Mouse (Mus musculus): ENCODE data around the gene Rock2. TPM values are rescaled to one million over a fixed set of nuclear protein-coding genes. Genes with fewer than 3 reads are reported as not detected.
A peak's percentile ranks its signal among the peaks of the same experiment; 100 is the strongest.

Rock2 gene
- 17.2 and 17.8 TPM in 2 replicates for polyA plus RNA-seq (2014; fragmentation: Nextera tagmentation; extraction: Ambion mirVana)

GRCm38 (mm10) chr12:16894396-16895220, at the start of gene Rock2:
TSS of gene Rock2 (plus strand) at chr12:16894895.
- ATAC-seq (ENCODE audit: low FRiP score, low TSS enrichment) (peak; percentile 94), DNase-seq (peak; percentile 94)
- Histone ChIP-seq H3K27ac (replicated peaks; ENCODE audit: low read depth, low read length) (peak within 1 kb of the TSS; percentile 92), H3K9ac (replicated peaks; ENCODE audit: low read length) (peak within 1 kb of the TSS; percentile 88), H3K4me1 (ENCODE audit: control insufficient read depth, insufficient read depth, low read length) (peaks cover 21% of the 10 kb centered on the region), H3K4me3 (replicated peaks; ENCODE audit: low read depth, low read length) (peak within 1 kb of the TSS; percentile 89), H3K36me3 (ENCODE audit: control insufficient read depth, insufficient read depth, low read length) (no peaks in the 10 kb centered on the region), H3K27me3 (ENCODE audit: control insufficient read depth, insufficient read depth, low read length) (no peaks in the 10 kb centered on the region), H3K9me3 (ENCODE audit: control insufficient read depth, low read length) (no peaks in the 10 kb centered on the region), H3K4me2 (ENCODE audit: low read length) (peak within 1 kb of the TSS; percentile 88)
- under 1% methylated on average over 106 of the region's 130 CpGs for WGBS

GRCm38 (mm10) chr12:16847204-16847792, 47.4 kb upstream of the Rock2 start:
- H3K27ac ChIP-seq (replicated peaks; ENCODE audit: low read depth, low read length), result no peak overlapping the region
- no peaks in the 10 kb centered on the region for H3K27me3 ChIP-seq (ENCODE audit: control insufficient read depth, insufficient read depth, low read length)
- no peaks in the 10 kb centered on the region for H3K9me3 ChIP-seq (ENCODE audit: control insufficient read depth, low read length)
- 98% methylated on average over 4 of the region's 4 CpGs for WGBS
- H3K9ac ChIP-seq (replicated peaks; ENCODE audit: low read length), result no peak overlapping the region
- H3K4me1 ChIP-seq (ENCODE audit: control insufficient read depth, insufficient read depth, low read length), result no peaks in the 10 kb centered on the region
- no peak overlapping the region for H3K4me3 ChIP-seq (replicated peaks; ENCODE audit: low read depth, low read length)
- ATAC-seq (ENCODE audit: low FRiP score, low TSS enrichment), result no peak
- no peaks in the 10 kb centered on the region for H3K36me3 ChIP-seq (ENCODE audit: control insufficient read depth, insufficient read depth, low read length)
- DNase-seq, result no peak
- H3K4me2 ChIP-seq (ENCODE audit: low read length), result no peak overlapping the region

DNA sequence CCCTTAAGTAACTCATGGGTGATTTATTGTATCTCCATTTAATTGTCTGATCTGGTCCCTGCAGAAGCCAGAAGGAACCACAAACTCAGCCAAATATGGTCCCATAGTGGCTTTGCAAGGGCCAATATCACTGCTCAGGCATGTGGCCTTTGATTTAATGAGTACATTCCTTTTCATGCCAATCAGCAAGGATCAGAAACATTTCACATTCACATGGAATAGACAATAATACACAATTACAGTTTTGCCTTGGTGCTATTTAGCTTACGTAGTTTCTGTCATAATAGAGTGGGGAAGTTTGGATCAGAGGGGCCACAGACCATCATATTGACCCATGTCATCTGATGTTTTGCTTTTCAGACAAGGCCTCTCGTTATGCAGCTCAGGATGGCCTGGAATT, 46.2 kb upstream of the Rock2 start:
- Histone ChIP-seq H3K27ac (replicated peaks; ENCODE audit: low read depth, low read length) (no peak overlapping the region), H3K9me3 (ENCODE audit: control insufficient read depth, low read length) (no peaks in the 10 kb centered on the region), H3K36me3 (ENCODE audit: control insufficient read depth, insufficient read depth, low read length) (no peaks in the 10 kb centered on the region), H3K27me3 (ENCODE audit: control insufficient read depth, insufficient read depth, low read length) (no peaks in the 10 kb centered on the region), H3K9ac (replicated peaks; ENCODE audit: low read length) (no peak overlapping the region), H3K4me1 (ENCODE audit: control insufficient read depth, insufficient read depth, low read length) (no peaks in the 10 kb centered on the region), H3K4me2 (ENCODE audit: low read length) (no peak overlapping the region), H3K4me3 (replicated peaks; ENCODE audit: low read depth, low read length) (no peak overlapping the region)
- no peak for DNase-seq
- WGBS, result 90% methylated on average over 2 of the region's 2 CpGs
- ATAC-seq (ENCODE audit: low FRiP score, low TSS enrichment), result no peak

DNA sequence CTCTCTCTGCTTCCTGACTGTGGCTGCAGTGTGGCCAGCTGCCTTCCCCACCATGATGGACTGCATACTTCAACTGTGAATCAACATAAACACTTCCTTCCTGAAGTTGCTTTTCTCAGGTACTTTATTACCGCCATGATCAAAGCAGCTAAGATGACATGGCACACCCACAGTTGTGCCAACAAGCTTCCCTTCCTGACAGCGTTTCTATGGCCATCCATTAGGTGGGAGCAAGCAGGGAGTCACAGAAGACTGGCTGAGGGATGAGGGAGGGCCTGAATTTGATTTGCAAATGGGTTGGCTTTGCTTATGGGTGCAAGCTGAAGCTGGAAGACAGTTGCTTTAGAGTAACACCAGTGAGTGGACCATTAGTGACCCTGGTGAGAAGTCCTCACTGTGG, 44.9 kb upstream of the Rock2 start:
- Histone ChIP-seq H3K9ac (replicated peaks; ENCODE audit: low read length) (no peak overlapping the region), H3K36me3 (ENCODE audit: control insufficient read depth, insufficient read depth, low read length) (no peaks in the 10 kb centered on the region), H3K4me2 (ENCODE audit: low read length) (no peak overlapping the region), H3K27ac (replicated peaks; ENCODE audit: low read depth, low read length) (no peak overlapping the region), H3K27me3 (ENCODE audit: control insufficient read depth, insufficient read depth, low read length) (no peaks in the 10 kb centered on the region), H3K4me1 (ENCODE audit: control insufficient read depth, insufficient read depth, low read length) (0 out of 2 replicates have a peak, but pooled peaks cover under 1% of the 10 kb centered on the region), H3K4me3 (replicated peaks; ENCODE audit: low read depth, low read length) (no peak overlapping the region), H3K9me3 (ENCODE audit: control insufficient read depth, low read length) (no peaks in the 10 kb centered on the region)
- WGBS, result 73% methylated on average over 2 of the region's 2 CpGs
- no peak for DNase-seq
- ATAC-seq (ENCODE audit: low FRiP score, low TSS enrichment), result no peak

DNA sequence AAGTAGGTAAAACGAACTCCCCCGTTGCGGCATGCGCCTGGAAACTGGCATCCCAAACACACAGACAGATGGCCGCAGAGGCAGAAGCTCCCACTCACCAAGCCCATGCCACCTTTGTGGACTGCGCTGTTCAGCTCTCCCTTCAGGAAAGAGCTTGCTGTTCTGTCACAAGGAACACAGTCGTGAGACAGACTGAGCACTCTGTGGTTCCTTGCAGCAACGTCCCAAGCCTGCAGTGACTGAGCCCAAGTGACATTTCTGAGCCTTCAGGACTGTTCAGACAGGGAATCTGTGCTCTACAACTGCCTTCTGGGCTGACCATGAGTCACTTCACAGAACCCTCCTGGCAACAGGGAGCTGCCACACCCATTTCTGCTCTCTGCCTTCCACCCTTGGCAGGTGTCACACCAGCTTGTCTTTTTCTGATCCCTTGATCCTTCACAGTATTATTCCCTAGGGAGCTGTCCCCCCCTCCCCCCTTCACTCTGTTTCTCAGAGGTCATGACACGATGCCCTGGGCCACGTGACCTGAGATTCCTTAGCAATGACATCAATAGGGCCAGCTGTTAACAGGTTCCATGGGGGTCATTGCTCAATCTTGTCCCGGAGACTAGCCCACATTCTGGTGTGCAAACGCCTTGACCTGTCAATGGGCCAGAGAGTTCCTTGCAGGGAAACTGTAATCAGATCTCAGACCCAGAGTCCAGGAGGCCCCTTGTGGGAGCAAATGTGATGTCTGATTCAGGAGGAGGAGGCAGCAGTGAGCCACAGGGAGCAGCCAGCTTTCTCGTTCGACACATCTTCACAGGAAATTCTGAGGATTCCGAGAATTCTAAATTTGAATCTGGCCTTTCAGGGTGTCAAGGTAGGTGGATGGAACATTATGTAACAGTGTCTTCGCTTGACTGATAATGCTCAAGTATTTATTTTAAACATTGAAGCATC, 44.0 kb upstream of the Rock2 start:
- ATAC-seq (ENCODE audit: low FRiP score, low TSS enrichment), result no peak
- 43% methylated on average over 16 of the region's 16 CpGs for WGBS
- Histone ChIP-seq H3K4me3 (replicated peaks; ENCODE audit: low read depth, low read length) (no peak overlapping the region), H3K27ac (replicated peaks; ENCODE audit: low read depth, low read length) (no peak overlapping the region), H3K9ac (replicated peaks; ENCODE audit: low read length) (no peak overlapping the region), H3K4me1 (ENCODE audit: control insufficient read depth, insufficient read depth, low read length) (peaks cover 6% of the 10 kb centered on the region), H3K4me2 (ENCODE audit: low read length) (no peak overlapping the region), H3K36me3 (ENCODE audit: control insufficient read depth, insufficient read depth, low read length) (no peaks in the 10 kb centered on the region), H3K27me3 (ENCODE audit: control insufficient read depth, insufficient read depth, low read length) (no peaks in the 10 kb centered on the region), H3K9me3 (ENCODE audit: control insufficient read depth, low read length) (no peaks in the 10 kb centered on the region)
- DNase-seq, result no peak

- Histone ChIP-seq H3K4me2 (ENCODE audit: low read length) (no peak overlapping the region), H3K9ac (replicated peaks; ENCODE audit: low read length) (no peak overlapping the region), H3K4me1 (ENCODE audit: control insufficient read depth, insufficient read depth, low read length) (peaks cover 16% of the 10 kb centered on the region), H3K9me3 (ENCODE audit: control insufficient read depth, low read length) (no peaks in the 10 kb centered on the region), H3K27ac (replicated peaks; ENCODE audit: low read depth, low read length) (no peak overlapping the region), H3K4me3 (replicated peaks; ENCODE audit: low read depth, low read length) (no peak overlapping the region), H3K27me3 (ENCODE audit: control insufficient read depth, insufficient read depth, low read length) (no peaks in the 10 kb centered on the region), H3K36me3 (ENCODE audit: control insufficient read depth, insufficient read depth, low read length) (no peaks in the 10 kb centered on the region)
- no peak for DNase-seq
- ATAC-seq (ENCODE audit: low FRiP score, low TSS enrichment), result no peak
- WGBS, result 87% methylated on average over 11 of the region's 11 CpGs
These were observed 41.1 kb upstream of the Rock2 start for GRCm38 (mm10) chr12:16853431-16854165.

DNA sequence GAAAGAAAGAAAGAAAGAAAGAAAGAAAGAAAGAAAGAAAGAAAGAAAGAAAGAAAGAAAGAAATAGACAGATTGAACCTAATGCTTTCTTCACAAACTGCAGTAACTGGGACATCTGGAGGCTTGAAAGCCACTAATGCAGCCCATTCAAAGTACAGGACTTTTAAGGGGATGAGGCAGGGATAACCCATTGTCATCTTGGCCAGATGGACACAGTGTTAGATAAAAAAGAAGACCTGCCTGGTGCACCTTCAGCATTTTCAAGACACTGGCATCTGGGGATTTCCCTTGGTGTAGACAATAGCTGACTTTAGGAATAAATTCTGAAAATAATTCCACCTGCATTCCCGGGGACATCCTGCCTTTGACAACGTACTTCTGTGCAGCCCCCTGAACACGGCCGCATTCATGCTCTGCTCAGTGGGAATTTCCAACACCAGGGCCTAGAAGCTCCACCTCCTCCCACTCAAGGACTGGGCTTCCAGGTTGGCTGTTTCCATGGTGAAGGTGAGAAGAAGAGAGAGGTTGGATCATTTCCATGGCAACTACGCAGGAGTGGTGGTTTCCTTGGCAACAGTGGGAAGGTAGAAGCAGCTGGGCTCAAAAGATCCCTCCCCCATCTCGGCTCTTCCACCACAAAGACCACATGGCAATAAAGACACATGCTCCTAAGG, 38.9 kb upstream of the Rock2 start:
- H3K36me3 ChIP-seq (ENCODE audit: control insufficient read depth, insufficient read depth, low read length), result no peaks in the 10 kb centered on the region
- peak; percentile 96 for ATAC-seq (ENCODE audit: low FRiP score, low TSS enrichment)
- peak; percentile 95 for DNase-seq
- no peaks in the 10 kb centered on the region for H3K27me3 ChIP-seq (ENCODE audit: control insufficient read depth, insufficient read depth, low read length)
- peaks cover 16% of the 10 kb centered on the region for H3K4me1 ChIP-seq (ENCODE audit: control insufficient read depth, insufficient read depth, low read length)
- 0 out of 2 replicates have a peak overlapping the region, but pooled peaks have one; percentile 32 for H3K9ac ChIP-seq (replicated peaks; ENCODE audit: low read length)
- WGBS, result 2% methylated on average over 6 of the region's 6 CpGs
- H3K4me3 ChIP-seq (replicated peaks; ENCODE audit: low read depth, low read length), result 0 out of 2 replicates have a peak overlapping the region, but pooled peaks have one; percentile 8
- H3K9me3 ChIP-seq (ENCODE audit: control insufficient read depth, low read length), result no peaks in the 10 kb centered on the region
- H3K27ac ChIP-seq (replicated peaks; ENCODE audit: low read depth, low read length), result peak overlapping the region; percentile 93
- peak overlapping the region; percentile 45 for H3K4me2 ChIP-seq (ENCODE audit: low read length)
